Mouse (Mus musculus) liver, adult 2 months (tissue): Measurements from ENCODE around the gene Gpr156.

Experiments used
- CTCF ChIP-seq: fragments of 200-500 bp; IDR thresholded peaks from 2 replicates; pipeline ENCODE4 v1.5.1; 2011; ENCODE audit warnings: low read depth, low read length, control low read depth
- POLR2A ChIP-seq: fragments of 200-500 bp; IDR thresholded peaks from 2 replicates; pipeline ENCODE4 v1.6.1; 2011; ENCODE audit warnings: low read length, control low read depth; ENCODE audit not compliant: insufficient read depth; ENCODE audit errors: extremely low read depth

- TF ChIP-seq CTCF, result no peak
- TF ChIP-seq POLR2A, result no peak
Measured at GRCm38 (mm10) chr16:37938125-37939081, 22.1 kb downstream of the Gpr156 start.
